ENCODE assay signal across 9 mouse cellular contexts in the genomic region with DNA sequence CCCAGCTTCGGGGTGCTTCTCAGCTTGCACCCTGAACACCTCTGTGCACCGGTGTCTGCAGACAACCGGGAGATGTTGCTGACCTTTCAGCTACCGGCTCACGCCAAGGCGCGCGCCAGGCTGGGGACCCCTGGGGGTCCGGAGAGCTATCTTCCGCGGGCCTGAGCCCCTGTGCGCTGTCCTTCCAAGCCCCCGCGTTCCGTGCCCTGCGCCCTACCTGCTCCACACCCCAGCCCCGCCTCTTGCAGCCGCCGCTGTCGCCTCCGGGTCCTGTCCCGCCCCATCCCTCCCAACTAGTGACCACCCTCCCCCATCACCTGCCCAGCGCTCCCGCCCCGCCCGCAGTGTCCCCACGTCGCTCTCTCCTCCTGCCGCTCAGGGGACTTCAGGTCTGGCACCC. TPM values are rescaled to one million over a fixed set of nuclear protein-coding genes. Genes with fewer than 3 reads are reported as not detected.
DNase-seq lines count a peak whose midpoint lies in the region; ATAC-seq and TF ChIP-seq lines count a peak whose summit lies in the region.
"Had no signal": no experiment of that assay in that cellular context is flagged by ENCODE, and none has a peak within 500 bp of the region (broad histone marks: within the 10 kb centered on the region; RNA-seq: fewer than 3 reads in every experiment).

A gene (minus strand): TSS at position 237 of the 400 bp plus-strand sequence.

- H3K27ac ChIP-seq in heart, embryonic 15.5 days, result no peak within 1 kb of the TSS
- H3K27ac ChIP-seq in hindbrain, embryonic 13.5 days, result no peak within 1 kb of the TSS
- H3K27ac ChIP-seq in midbrain, embryonic 11.5 days (ENCODE audit: low read depth, low read length), result no peak within 1 kb of the TSS
- H3K27ac ChIP-seq in layer of hippocampus, adult 2 months, result no peak within 1 kb of the TSS

- WGBS in heart, embryonic 15.5 days, result 1% methylated on average over 29 of the region's 29 CpGs
- WGBS in hindbrain, embryonic 13.5 days, result 3% methylated on average over 19 of the region's 29 CpGs
- 1% methylated on average over 29 of the region's 29 CpGs for WGBS in midbrain, embryonic 11.5 days

- ATAC-seq in heart, embryonic 15.5 days (replicated peaks; ENCODE audit: insufficient number of reproducible peaks, insufficient read depth, low FRiP score, low read depth), result no peak
- ATAC-seq in activated CD4-positive, CD25-positive, alpha-beta regulatory T cell, adult 4 months, result no peak
- no peak for ATAC-seq in hindbrain, embryonic 13.5 days (ENCODE audit: low FRiP score)
- ATAC-seq in midbrain, embryonic 11.5 days (ENCODE audit: low FRiP score), result no peak

- H3K4me3 ChIP-seq in heart, embryonic 15.5 days, result peak within 1 kb of the TSS; percentile 48
- H3K4me3 ChIP-seq in hindbrain, embryonic 13.5 days, result peak within 1 kb of the TSS; percentile 37
- H3K4me3 ChIP-seq in midbrain, embryonic 11.5 days (ENCODE audit: low read depth, low read length), result peak within 1 kb of the TSS; percentile 23
- H3K4me3 ChIP-seq in layer of hippocampus, adult 2 months, result no peak within 1 kb of the TSS

- H3K9me3 ChIP-seq in heart, embryonic 15.5 days (replicated peaks), result no peaks in the 10 kb centered on the region
- no peaks in the 10 kb centered on the region for H3K9me3 ChIP-seq in hindbrain, embryonic 13.5 days
- no peaks in the 10 kb centered on the region for H3K9me3 ChIP-seq in midbrain, embryonic 11.5 days (ENCODE audit: control insufficient read depth, low read length)

- H3K9ac ChIP-seq in heart, embryonic 15.5 days, result peak within 1 kb of the TSS; percentile 34; the same call in 1 of the 2 replicates
- peak within 1 kb of the TSS; percentile 62 for H3K9ac ChIP-seq in hindbrain, embryonic 13.5 days
- H3K9ac ChIP-seq in midbrain, embryonic 11.5 days (ENCODE audit: low read length), result peak within 1 kb of the TSS; percentile 30

- H3K4me2 ChIP-seq in heart, embryonic 15.5 days, result peak within 1 kb of the TSS; percentile 86
- peak within 1 kb of the TSS; percentile 60 for H3K4me2 ChIP-seq in hindbrain, embryonic 13.5 days
- peak within 1 kb of the TSS; percentile 55 for H3K4me2 ChIP-seq in midbrain, embryonic 11.5 days

- peaks cover 47% of the 10 kb centered on the region for H3K27me3 ChIP-seq in heart, embryonic 15.5 days
- peaks cover 51% of the 10 kb centered on the region for H3K27me3 ChIP-seq in hindbrain, embryonic 13.5 days
- H3K27me3 ChIP-seq in midbrain, embryonic 11.5 days (ENCODE audit: control insufficient read depth, insufficient read depth, low read length), result peaks cover 30% of the 10 kb centered on the region

- DNase-seq in heart, adult 11 months, result no peak
- DNase-seq in midbrain, embryonic 11.5 days (ENCODE audit: low spot score, missing footprints), result peak; percentile 91
- DNase-seq in layer of hippocampus, adult 18-20 months (ENCODE audit: low spot score in 2 of 2), result no peak
- no peak for DNase-seq in layer of hippocampus, postnatal 25 days (ENCODE audit: extremely low spot score in 1 of 2, low spot score in 1 of 2)
- DNase-seq in layer of hippocampus, adult 2 months (ENCODE audit: low spot score in 2 of 2), result no peak

- peaks cover 10% of the 10 kb centered on the region for H3K4me1 ChIP-seq in heart, embryonic 15.5 days (replicated peaks)
- H3K4me1 ChIP-seq in hindbrain, embryonic 13.5 days (replicated peaks), result peaks cover 13% of the 10 kb centered on the region
- H3K4me1 ChIP-seq in midbrain, embryonic 11.5 days (ENCODE audit: control insufficient read depth, insufficient read depth, low read length), result peaks cover 7% of the 10 kb centered on the region

- H3K36me3 ChIP-seq in heart, embryonic 15.5 days, result no peaks in the 10 kb centered on the region
- H3K36me3 ChIP-seq in hindbrain, embryonic 13.5 days, result no peaks in the 10 kb centered on the region
- H3K36me3 ChIP-seq in midbrain, embryonic 11.5 days (ENCODE audit: control insufficient read depth, insufficient read depth, low read length), result no peaks in the 10 kb centered on the region

- TF ChIP-seq CTCF in layer of hippocampus, adult 2 months (conservative IDR thresholded peaks at IDR 0.05), result no peak

RNA-seq across cellular contexts. Expression of the gene that starts here (rescaled TPM):
- 0.55 and 3.0 TPM in 2 replicates for polyA plus RNA-seq in heart, embryonic 15.5 days (2015; fragmentation: Nextera tagmentation; extraction: Ambion mirVana)
- polyA plus RNA-seq in activated CD4-positive, CD25-positive, alpha-beta regulatory T cell, adult 4 months (2017; shearing (Covaris generic)), result 10 to 100 TPM; 22.3 to 52.3 TPM
- polyA plus RNA-seq in hindbrain, embryonic 13.5 days (2015; fragmentation: Nextera tagmentation; extraction: Ambion mirVana), result 0.75 and 1.2 TPM in 2 replicates
- polyA plus RNA-seq in midbrain, embryonic 11.5 days (2014; fragmentation: Nextera tagmentation; extraction: Ambion mirVana), result 0.40 and 0.63 TPM in 2 replicates
- total RNA-seq in layer of hippocampus, adult 18-20 months (2021), result under 1 TPM; 0.23 to 0.37 TPM
- under 1 TPM in 1 of 2 experiments, not detected in 1; 0.54 TPM for total RNA-seq in layer of hippocampus, postnatal 25 days (2021)
- total RNA-seq in layer of hippocampus, adult 2 months (2021), result under 1 TPM; 0.39 to 0.92 TPM
- total RNA-seq: CH12.LX had no signal

Comparison
In these comparisons a context has a peak if more than half of its experiments do, and no peak if none do; other contexts are left out.
1. Peak in DNase-seq, H3K4me3 ChIP-seq, H3K9ac ChIP-seq and H3K4me2 ChIP-seq in midbrain, embryonic 11.5 days; RNA of the gene not detected or under 1 TPM.